Mouse (Mus musculus): Measurements from ENCODE around the gene Mybbp1a.

DNA sequence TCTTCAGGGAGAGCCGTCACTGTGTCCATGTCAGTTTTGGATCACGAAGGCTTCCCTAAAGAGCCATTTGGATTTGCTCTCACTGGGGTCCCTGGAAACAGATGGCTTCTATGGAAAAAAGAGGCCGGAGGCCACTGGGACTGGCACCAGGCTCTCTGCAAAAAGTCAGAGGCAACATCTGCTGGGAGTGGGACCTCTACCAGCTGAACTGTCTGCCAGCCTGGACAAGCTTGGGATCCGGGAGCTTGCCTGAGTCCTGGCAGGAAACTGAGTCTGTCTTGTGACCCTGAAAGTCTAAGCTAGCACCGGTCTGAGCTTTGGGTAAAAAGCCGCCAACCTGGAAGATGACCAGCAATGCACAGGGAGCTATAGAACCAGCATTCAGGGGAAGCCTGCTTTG is 30.2 kb downstream of the Mybbp1a start:
- TF ChIP-seq EP300 (optimal IDR thresholded peaks at IDR 0.05) = no peak
- no peak for TF ChIP-seq CTCF (IDR thresholded peaks at IDR 0.05; ENCODE audit: low read depth)

Measured in stomach, postnatal 0 days (tissue).